Mouse (Mus musculus) forebrain, postnatal 0 days (tissue): ENCODE results near the gene Enah. TPM values are rescaled to one million over a fixed set of nuclear protein-coding genes. Genes with fewer than 3 reads are reported as not detected.

Experiments
- ATAC-seq: fragments of 200-750 bp; cut with Nextera tagmentation; 2 replicates; pipeline ENCODE4 v1.8.0; 2017; ENCODE audit warnings: mild to moderate bottlenecking, moderate library complexity
- DNase-seq: peaks from one replicate; pipeline ENCODE4 v3.0.0-alpha.2; 2015
- H3K27ac ChIP-seq: fragments of 300-500 bp; sonication (generic); 2 replicates; pipeline ENCODE4 v1.5.1; 2014; ENCODE audit warnings: low read depth, mild to moderate bottlenecking, antibody characterized with exemption, low read length, moderate library complexity, mixed read lengths
- H3K27me3 ChIP-seq: fragments of 300-500 bp; sonication (generic); 2 replicates; pipeline ENCODE4 v1.6.1; 2014; ENCODE audit warnings: mild to moderate bottlenecking, low read length, mixed read lengths; ENCODE audit not compliant: insufficient read depth
- H3K36me3 ChIP-seq: fragments of 300-500 bp; sonication (generic); 2 replicates; pipeline ENCODE4 v1.6.1; 2014; ENCODE audit warnings: mild to moderate bottlenecking, moderate library complexity; ENCODE audit not compliant: insufficient read depth
- H3K4me1 ChIP-seq: fragments of 300-500 bp; sonication (generic); 2 replicates; pipeline ENCODE4 v1.6.1; 2014; ENCODE audit warnings: antibody characterized with exemption; ENCODE audit not compliant: insufficient read depth
- H3K4me2 ChIP-seq: fragments of 300-500 bp; sonication (generic); 2 replicates; pipeline ENCODE4 v1.6.1; 2014; ENCODE audit warnings: low read depth, mild to moderate bottlenecking, moderate library complexity
- H3K4me3 ChIP-seq: fragments of 300-500 bp; sonication (generic); 2 replicates; pipeline ENCODE4 v1.5.1; 2014; ENCODE audit warnings: low read depth, low read length, mixed read lengths
- H3K9ac ChIP-seq: fragments of 300-500 bp; sonication (generic); 2 replicates; pipeline ENCODE4 v1.6.1; 2014; ENCODE audit warnings: mild to moderate bottlenecking
- H3K9me3 ChIP-seq: fragments of 300-500 bp; sonication (generic); 2 replicates; pipeline ENCODE4 v1.6.1; 2016; ENCODE audit warnings: low read length
- CTCF ChIP-seq: sonication (generic); IDR thresholded peaks from 2 replicates; pipeline ENCODE4 v1.5.1; 2016; ENCODE audit warnings: antibody characterized with exemption, control low read depth, low read depth
- WGBS: fragments of 180-500 bp; shearing (Covaris S2); extraction: QIAGEN DNeasy Blood & Tissue Kit; methylation state at CpG from one replicate; pipeline ENCODE4 v1.1.7; 2014; 5-methylcytosine and 5-hydroxymethylcytosine counted together
- polyA plus RNA-seq: library from polyadenylated mRNA; unstranded; fragments of >200 nt; fragmentation: Nextera tagmentation; extraction: Ambion mirVana; gene quantifications from 2 replicates; pipeline ENCODE4 v1.2.1, GENCODE M21; 2015
- total RNA-seq: library from RNA; depleted of rRNA; stranded (reverse); fragments of >200 nt; gene quantifications from 2 replicates; pipeline ENCODE4 v1.2.3, GENCODE M21; 2014; rRNA removed

The Enah gene
- total and polyA plus RNA-seq, 2 experiments from 2014 or later, result 16.0 to 88.0 TPM

GRCm38 (mm10) chr1:181848210-181848609, 171.6 kb downstream of the Enah start:
- Histone ChIP-seq H3K9me3 (no peaks in the 10 kb centered on the region), H3K9ac (no peak overlapping the region), H3K27ac (no peak overlapping the region), H3K36me3 (no peaks in the 10 kb centered on the region), H3K4me2 (no peak overlapping the region), H3K4me1 (0 out of 2 replicates have a peak, but pooled peaks cover 2% of the 10 kb centered on the region), H3K4me3 (no peak overlapping the region), H3K27me3 (no peaks in the 10 kb centered on the region)
- 97% methylated on average over 1 of the region's 1 CpGs for WGBS
- TF ChIP-seq CTCF, result no peak
- no peak for ATAC-seq
- DNase-seq, result no peak

GRCm38 (mm10) chr1:181847396-181847795, 172.4 kb downstream of the Enah start:
- TF ChIP-seq CTCF, result no peak
- H3K27me3 ChIP-seq, result no peaks in the 10 kb centered on the region
- no peak overlapping the region for H3K4me3 ChIP-seq
- WGBS, result 91% methylated on average over 3 of the region's 3 CpGs
- H3K36me3 ChIP-seq, result no peaks in the 10 kb centered on the region
- H3K4me1 ChIP-seq, result 0 out of 2 replicates have a peak, but pooled peaks cover 4% of the 10 kb centered on the region
- ATAC-seq (no peak), DNase-seq (no peak)
- H3K9me3 ChIP-seq, result no peaks in the 10 kb centered on the region
- no peak overlapping the region for H3K4me2 ChIP-seq
- no peak overlapping the region for H3K9ac ChIP-seq
- H3K27ac ChIP-seq, result no peak overlapping the region

Other genes starting within 250 kb of the Enah start
- 21.9 and 23.7 TPM in 2 replicates for gene Lbr, start 176.9 kb downstream of the Enah start, total RNA-seq
- 17.7 and 19.8 TPM in 2 replicates for gene Lbr, start 176.9 kb downstream of the Enah start, polyA plus RNA-seq
- gene Srp9, start 104.7 kb upstream of the Enah start, total RNA-seq, result 82.9 and 90.1 TPM in 2 replicates
- 150 and 179 TPM in 2 replicates for gene Srp9, start 104.7 kb upstream of the Enah start, polyA plus RNA-seq
- gene Vmn1r1, start 144.5 kb upstream of the Enah start, total RNA-seq, result not detected in 2 replicates
- not detected in 2 replicates for gene Vmn1r1, start 144.5 kb upstream of the Enah start, polyA plus RNA-seq